Mouse (Mus musculus): Measurements from ENCODE around the gene Hif1an. TPM values are rescaled to one million over a fixed set of nuclear protein-coding genes. Genes with fewer than 3 reads are reported as not detected.

Hif1an gene
- total RNA-seq (2014; rRNA removed), result 10.2 and 12.7 TPM in 2 replicates
- 18.1 and 19.4 TPM in 2 replicates for polyA plus RNA-seq (2015; fragmentation: Nextera tagmentation; extraction: Ambion mirVana)

- Histone ChIP-seq H3K9ac (replicated peaks; ENCODE audit: low read length) (peak within 1 kb of the TSS; percentile 62), H3K27ac (peak within 1 kb of the TSS; percentile 75), H3K4me1 (ENCODE audit: insufficient read depth, low read length) (peaks cover 14% of the 10 kb centered on the region), H3K4me3 (ENCODE audit: low read length) (peak within 1 kb of the TSS; percentile 63), H3K4me2 (ENCODE audit: low read depth, low read length) (peak within 1 kb of the TSS; percentile 80), H3K36me3 (ENCODE audit: insufficient read depth, low read length) (peaks cover 20% of the 10 kb centered on the region; the same call in 1 of the 2 replicates), H3K9me3 (ENCODE audit: low read length) (no peaks in the 10 kb centered on the region), H3K27me3 (ENCODE audit: insufficient read depth, low read length) (no peaks in the 10 kb centered on the region)
- peak; percentile 97 for TF ChIP-seq CTCF (IDR thresholded peaks at IDR 0.05; ENCODE audit: low read depth)
- under 1% methylated on average over 33 of the region's 33 CpGs for WGBS
- DNase-seq (ENCODE audit: low spot score), result peak; percentile 98
- peak; percentile 99 for ATAC-seq
These were observed at the start of gene Hif1an for GRCm38 (mm10) chr19:44562652-44563206. Gene Hif1an, plus strand, starts transcription at chr19:44562850.

GRCm38 (mm10) chr19:44513054-44513833 is 49.4 kb upstream of the Hif1an start:
- Histone ChIP-seq H3K27me3 (ENCODE audit: insufficient read depth, low read length) (peaks cover 73% of the 10 kb centered on the region), H3K4me3 (ENCODE audit: low read length) (no peak overlapping the region), H3K36me3 (ENCODE audit: insufficient read depth, low read length) (no peaks in the 10 kb centered on the region), H3K4me1 (ENCODE audit: insufficient read depth, low read length) (peaks cover 4% of the 10 kb centered on the region), H3K4me2 (ENCODE audit: low read depth, low read length) (no peak overlapping the region), H3K27ac (no peak overlapping the region), H3K9ac (replicated peaks; ENCODE audit: low read length) (no peak overlapping the region), H3K9me3 (ENCODE audit: low read length) (no peaks in the 10 kb centered on the region)
- no peak for TF ChIP-seq CTCF (IDR thresholded peaks at IDR 0.05; ENCODE audit: low read depth)
- 20% methylated on average over 11 of the region's 11 CpGs for WGBS
- no peak for ATAC-seq
- peak; percentile 14 for DNase-seq (ENCODE audit: low spot score)

- Histone ChIP-seq H3K36me3 (ENCODE audit: insufficient read depth, low read length) (no peaks in the 10 kb centered on the region), H3K4me1 (ENCODE audit: insufficient read depth, low read length) (peaks cover 4% of the 10 kb centered on the region), H3K4me3 (ENCODE audit: low read length) (no peak overlapping the region), H3K27ac (no peak overlapping the region), H3K9ac (replicated peaks; ENCODE audit: low read length) (no peak overlapping the region), H3K9me3 (ENCODE audit: low read length) (no peaks in the 10 kb centered on the region), H3K27me3 (ENCODE audit: insufficient read depth, low read length) (peaks cover 75% of the 10 kb centered on the region), H3K4me2 (ENCODE audit: low read depth, low read length) (no peak overlapping the region)
- TF ChIP-seq CTCF (IDR thresholded peaks at IDR 0.05; ENCODE audit: low read depth), result no peak
- no peak for ATAC-seq
- DNase-seq (ENCODE audit: low spot score), result no peak
- 12% methylated on average over 7 of the region's 7 CpGs for WGBS
These were observed 48.6 kb upstream of the Hif1an start for GRCm38 (mm10) chr19:44513921-44514482.

- DNase-seq (ENCODE audit: low spot score) (peak; percentile 47), ATAC-seq (peak; percentile 33; the same call in 1 of the 2 replicates)
- Histone ChIP-seq H3K4me2 (ENCODE audit: low read depth, low read length) (0 out of 2 replicates have a peak overlapping the region, but pooled peaks have one; percentile 5), H3K36me3 (ENCODE audit: insufficient read depth, low read length) (no peaks in the 10 kb centered on the region), H3K4me1 (ENCODE audit: insufficient read depth, low read length) (peaks cover 4% of the 10 kb centered on the region), H3K9me3 (ENCODE audit: low read length) (no peaks in the 10 kb centered on the region), H3K4me3 (ENCODE audit: low read length) (no peak overlapping the region), H3K9ac (replicated peaks; ENCODE audit: low read length) (no peak overlapping the region), H3K27me3 (ENCODE audit: insufficient read depth, low read length) (peaks cover 69% of the 10 kb centered on the region), H3K27ac (no peak overlapping the region)
- 11% methylated on average over 14 of the region's 14 CpGs for WGBS
- TF ChIP-seq CTCF (IDR thresholded peaks at IDR 0.05; ENCODE audit: low read depth), result peak; percentile 25; the same call in 1 of the 2 replicates
These were observed 47.9 kb upstream of the Hif1an start for GRCm38 (mm10) chr19:44514521-44515451.

GRCm38 (mm10) chr19:44515769-44516168 is 46.9 kb upstream of the Hif1an start:
- DNase-seq (ENCODE audit: low spot score), result no peak
- peaks cover 4% of the 10 kb centered on the region for H3K4me1 ChIP-seq (ENCODE audit: insufficient read depth, low read length)
- H3K4me2 ChIP-seq (ENCODE audit: low read depth, low read length), result no peak overlapping the region
- H3K36me3 ChIP-seq (ENCODE audit: insufficient read depth, low read length), result no peaks in the 10 kb centered on the region
- TF ChIP-seq CTCF (IDR thresholded peaks at IDR 0.05; ENCODE audit: low read depth), result no peak
- no peak overlapping the region for H3K9ac ChIP-seq (replicated peaks; ENCODE audit: low read length)
- WGBS, result 58% methylated on average over 6 of the region's 6 CpGs
- no peaks in the 10 kb centered on the region for H3K9me3 ChIP-seq (ENCODE audit: low read length)
- peaks cover 59% of the 10 kb centered on the region for H3K27me3 ChIP-seq (ENCODE audit: insufficient read depth, low read length)
- no peak overlapping the region for H3K4me3 ChIP-seq (ENCODE audit: low read length)
- ATAC-seq, result no peak
- no peak overlapping the region for H3K27ac ChIP-seq

Data from hindbrain, postnatal 0 days (tissue).